Mouse (Mus musculus) heart, embryonic 16.5 days (tissue): Measurements from ENCODE around the gene Zdhhc23. TPM values are rescaled to one million over a fixed set of nuclear protein-coding genes. Genes with fewer than 3 reads are reported as not detected.

ENCODE experiments used
- ATAC-seq: fragments of 200-750 bp; cut with Nextera tagmentation; replicated peaks from 2 replicates; pipeline ENCODE4 v1.8.0; 2017; ENCODE audit warnings: moderate number of reproducible peaks; ENCODE audit not compliant: insufficient read depth, low FRiP score; ENCODE audit errors: extremely low read depth
- H3K27ac ChIP-seq: fragments of 300-500 bp; sonication (generic); 2 replicates; pipeline ENCODE4 v1.5.1; 2014; ENCODE audit warnings: mild to moderate bottlenecking, low read length, control low read depth, moderate library complexity
- H3K27me3 ChIP-seq: fragments of 300-500 bp; sonication (generic); 2 replicates; pipeline ENCODE4 v1.6.1; 2014; ENCODE audit warnings: low read length, mixed read lengths; ENCODE audit not compliant: control insufficient read depth, insufficient read depth
- H3K36me3 ChIP-seq: fragments of 300-500 bp; sonication (generic); 2 replicates; pipeline ENCODE4 v1.6.1; 2014; ENCODE audit not compliant: control insufficient read depth, insufficient read depth
- H3K4me1 ChIP-seq: fragments of 300-500 bp; sonication (generic); 2 replicates; pipeline ENCODE4 v1.6.1; 2014; ENCODE audit warnings: low read length, mixed read lengths; ENCODE audit not compliant: control insufficient read depth, insufficient read depth
- H3K4me2 ChIP-seq: fragments of 300-500 bp; sonication (generic); 2 replicates; pipeline ENCODE4 v1.6.1; 2014; ENCODE audit warnings: low read depth, mild to moderate bottlenecking, control low read depth, low read length
- H3K4me3 ChIP-seq: fragments of 300-500 bp; sonication (generic); 2 replicates; pipeline ENCODE4 v1.5.1; 2014; ENCODE audit warnings: mild to moderate bottlenecking, control low read depth, low read length
- H3K9ac ChIP-seq: fragments of 300-500 bp; sonication (generic); 2 replicates; pipeline ENCODE4 v1.6.1; 2014; ENCODE audit warnings: low read length, control low read depth
- H3K9me3 ChIP-seq: fragments of 300-500 bp; sonication (generic); replicated peaks from 2 replicates; pipeline ENCODE4 v1.6.1; 2016; ENCODE audit warnings: low read length; ENCODE audit not compliant: control insufficient read depth
- WGBS: fragments of 180-500 bp; shearing (Covaris S2); extraction: QIAGEN DNeasy Blood & Tissue Kit; methylation state at CpG from one replicate; pipeline ENCODE4 v1.1.7; 2014; 5-methylcytosine and 5-hydroxymethylcytosine counted together
- polyA plus RNA-seq: library from polyadenylated mRNA; unstranded; fragments of >200 nt; fragmentation: Nextera tagmentation; extraction: Ambion mirVana; gene quantifications from 2 replicates; pipeline ENCODE4 v1.2.1, GENCODE M21; 2015

Zdhhc23 gene
- polyA plus RNA-seq, 1 experiment from 2014 or later: 1.1 TPM

- Histone ChIP-seq H3K9ac (no peak overlapping the region), H3K27me3 (no peaks in the 10 kb centered on the region), H3K36me3 (0 out of 2 replicates have a peak, but pooled peaks cover 3% of the 10 kb centered on the region), H3K4me3 (no peak overlapping the region), H3K4me2 (no peak overlapping the region), H3K9me3 (no peaks in the 10 kb centered on the region), H3K4me1 (no peaks in the 10 kb centered on the region), H3K27ac (no peak overlapping the region)
- ATAC-seq: no peak
- 84% methylated on average over 4 of the region's 4 CpGs for WGBS
Observed at GRCm38 (mm10) chr16:43958038-43958437, 21.6 kb downstream of the Zdhhc23 start.

- no peak for ATAC-seq
- 0 out of 2 replicates have a peak, but pooled peaks cover 3% of the 10 kb centered on the region for H3K36me3 ChIP-seq
- H3K9ac ChIP-seq: no peak overlapping the region
- WGBS: 55% methylated on average over 6 of the region's 6 CpGs
- no peaks in the 10 kb centered on the region for H3K9me3 ChIP-seq
- H3K4me3 ChIP-seq: no peak overlapping the region
- no peaks in the 10 kb centered on the region for H3K4me1 ChIP-seq
- no peak overlapping the region for H3K27ac ChIP-seq
- no peaks in the 10 kb centered on the region for H3K27me3 ChIP-seq
- no peak overlapping the region for H3K4me2 ChIP-seq
Observed at GRCm38 (mm10) chr16:43954913-43955312, 24.7 kb downstream of the Zdhhc23 start.

GRCm38 (mm10) chr16:43951591-43951990 lies 28.0 kb downstream of the Zdhhc23 start:
- Histone ChIP-seq H3K4me2 (no peak overlapping the region), H3K27me3 (no peaks in the 10 kb centered on the region), H3K27ac (no peak overlapping the region), H3K4me1 (no peaks in the 10 kb centered on the region), H3K9ac (no peak overlapping the region), H3K36me3 (no peaks in the 10 kb centered on the region), H3K9me3 (no peaks in the 10 kb centered on the region), H3K4me3 (no peak overlapping the region)
- no peak for ATAC-seq
- WGBS: 66% methylated on average over 4 of the region's 4 CpGs

GRCm38 (mm10) chr16:43945869-43946268 lies 33.7 kb downstream of the Zdhhc23 start:
- no peak overlapping the region for H3K4me2 ChIP-seq
- H3K36me3 ChIP-seq: no peaks in the 10 kb centered on the region
- no peak overlapping the region for H3K4me3 ChIP-seq
- H3K27ac ChIP-seq: no peak overlapping the region
- 66% methylated on average over 3 of the region's 3 CpGs for WGBS
- H3K4me1 ChIP-seq: no peaks in the 10 kb centered on the region
- H3K9me3 ChIP-seq: no peaks in the 10 kb centered on the region
- no peak for ATAC-seq
- H3K27me3 ChIP-seq: no peaks in the 10 kb centered on the region
- no peak overlapping the region for H3K9ac ChIP-seq

- 80% methylated on average over 3 of the region's 3 CpGs for WGBS
- Histone ChIP-seq H3K27me3 (no peaks in the 10 kb centered on the region), H3K4me1 (no peaks in the 10 kb centered on the region), H3K9me3 (no peaks in the 10 kb centered on the region), H3K36me3 (no peaks in the 10 kb centered on the region), H3K4me3 (no peak overlapping the region), H3K4me2 (no peak overlapping the region), H3K27ac (no peak overlapping the region), H3K9ac (no peak overlapping the region)
- no peak for ATAC-seq
Observed at GRCm38 (mm10) chr16:43945351-43945750, 34.2 kb downstream of the Zdhhc23 start.

GRCm38 (mm10) chr16:43940846-43941245 lies 38.7 kb downstream of the Zdhhc23 start:
- H3K4me2 ChIP-seq: no peak overlapping the region
- no peak overlapping the region for H3K4me3 ChIP-seq
- 88% methylated on average over 4 of the region's 4 CpGs for WGBS
- H3K9ac ChIP-seq: no peak overlapping the region
- no peaks in the 10 kb centered on the region for H3K9me3 ChIP-seq
- no peak for ATAC-seq
- H3K4me1 ChIP-seq: no peaks in the 10 kb centered on the region
- H3K27ac ChIP-seq: no peak overlapping the region
- H3K27me3 ChIP-seq: no peaks in the 10 kb centered on the region
- no peaks in the 10 kb centered on the region for H3K36me3 ChIP-seq

GRCm38 (mm10) chr16:43935892-43936291 lies 43.7 kb downstream of the Zdhhc23 start:
- H3K27me3 ChIP-seq: no peaks in the 10 kb centered on the region
- no peaks in the 10 kb centered on the region for H3K4me1 ChIP-seq
- 67% methylated on average over 3 of the region's 3 CpGs for WGBS
- H3K9me3 ChIP-seq: no peaks in the 10 kb centered on the region
- no peak overlapping the region for H3K4me2 ChIP-seq
- no peak overlapping the region for H3K27ac ChIP-seq
- H3K4me3 ChIP-seq: no peak overlapping the region
- ATAC-seq: no peak
- no peak overlapping the region for H3K9ac ChIP-seq
- no peaks in the 10 kb centered on the region for H3K36me3 ChIP-seq

- H3K4me2 ChIP-seq: no peak overlapping the region
- WGBS: 58% methylated on average over 3 of the region's 3 CpGs
- ATAC-seq: no peak
Observed at GRCm38 (mm10) chr16:43935367-43935766, 44.2 kb downstream of the Zdhhc23 start.

GRCm38 (mm10) chr16:43934856-43935255 lies 44.7 kb downstream of the Zdhhc23 start:
- Histone ChIP-seq H3K9me3 (no peaks in the 10 kb centered on the region), H3K4me3 (no peak overlapping the region), H3K36me3 (no peaks in the 10 kb centered on the region), H3K27me3 (no peaks in the 10 kb centered on the region), H3K4me2 (no peak overlapping the region), H3K9ac (no peak overlapping the region), H3K4me1 (no peaks in the 10 kb centered on the region), H3K27ac (no peak overlapping the region)
- ATAC-seq: no peak
- 84% methylated on average over 8 of the region's 8 CpGs for WGBS

More at GRCm38 (mm10) chr16:43935367-43935766, 44.2 kb downstream of the Zdhhc23 start:
- no peaks in the 10 kb centered on the region for H3K36me3 ChIP-seq
- H3K4me1 ChIP-seq: no peaks in the 10 kb centered on the region
- H3K9me3 ChIP-seq: no peaks in the 10 kb centered on the region
- H3K4me3 ChIP-seq: no peak overlapping the region
- no peak overlapping the region for H3K27ac ChIP-seq
- H3K27me3 ChIP-seq: no peaks in the 10 kb centered on the region
- H3K9ac ChIP-seq: no peak overlapping the region

- H3K9ac ChIP-seq: no peak overlapping the region
- no peak overlapping the region for H3K27ac ChIP-seq
- no peaks in the 10 kb centered on the region for H3K9me3 ChIP-seq
- ATAC-seq: no peak
- no peaks in the 10 kb centered on the region for H3K4me1 ChIP-seq
- no peaks in the 10 kb centered on the region for H3K36me3 ChIP-seq
- H3K27me3 ChIP-seq: no peaks in the 10 kb centered on the region
- H3K4me3 ChIP-seq: no peak overlapping the region
- WGBS: 75% methylated on average over 6 of the region's 6 CpGs
- no peak overlapping the region for H3K4me2 ChIP-seq
Observed at GRCm38 (mm10) chr16:43933041-43933440, 46.5 kb downstream of the Zdhhc23 start.
